Mouse (Mus musculus) cerebellum, adult 2 months (tissue): ENCODE measurements at regions not wholly inside any gene's neighbourhood (a gene's known extent, or its start where the extent isn't known, plus 50 kb on each side); places are given as distances from the start of the nearest gene placed in this dataset.

ENCODE experiments used
- DNase-seq, 2 experiments: peaks; one replicate each; pipeline ENCODE4 v3.0.0; 2021
- H3K27ac ChIP-seq: fragments of 200-500 bp; 2 replicates; pipeline ENCODE4 v1.5.1; 2012; ENCODE audit warnings: low read length, control low read depth, inconsistent platforms; ENCODE audit not compliant: insufficient read depth
- H3K27me3 ChIP-seq: fragments of 200-500 bp; 2 replicates; pipeline ENCODE4 v1.6.1; 2012; ENCODE audit warnings: inconsistent platforms, mild to moderate bottlenecking, low read length, moderate library complexity; ENCODE audit not compliant: control insufficient read depth, insufficient read depth
- H3K4me1 ChIP-seq: fragments of 200-500 bp; 2 replicates; pipeline ENCODE4 v1.6.1; 2011; ENCODE audit warnings: low read length; ENCODE audit not compliant: control insufficient read depth, insufficient read depth
- H3K4me3 ChIP-seq: fragments of 200-500 bp; replicated peaks from 2 replicates; pipeline ENCODE3; 2011; ENCODE audit warnings: mild to moderate bottlenecking, low read depth, low read length, control low read depth; ENCODE audit not compliant: insufficient read depth
- CTCF ChIP-seq: fragments of 200-500 bp; IDR thresholded peaks from 2 replicates; pipeline ENCODE4 v1.5.1; 2011; ENCODE audit warnings: low read depth, mild to moderate bottlenecking, control low read depth, low read length, moderate library complexity, borderline replicate concordance; ENCODE audit not compliant: insufficient read depth
- POLR2A ChIP-seq: fragments of 200-500 bp; IDR thresholded peaks from 2 replicates; pipeline ENCODE4 v1.6.1; 2011; ENCODE audit warnings: low read length, control low read depth, borderline replicate concordance; ENCODE audit not compliant: insufficient read depth
- WGBS: fragments of 180-500 bp; shearing (Covaris S2); methylation state at CpG from one replicate; pipeline ENCODE4 v1.1.7; 2018; 5-methylcytosine and 5-hydroxymethylcytosine counted together

DNA sequence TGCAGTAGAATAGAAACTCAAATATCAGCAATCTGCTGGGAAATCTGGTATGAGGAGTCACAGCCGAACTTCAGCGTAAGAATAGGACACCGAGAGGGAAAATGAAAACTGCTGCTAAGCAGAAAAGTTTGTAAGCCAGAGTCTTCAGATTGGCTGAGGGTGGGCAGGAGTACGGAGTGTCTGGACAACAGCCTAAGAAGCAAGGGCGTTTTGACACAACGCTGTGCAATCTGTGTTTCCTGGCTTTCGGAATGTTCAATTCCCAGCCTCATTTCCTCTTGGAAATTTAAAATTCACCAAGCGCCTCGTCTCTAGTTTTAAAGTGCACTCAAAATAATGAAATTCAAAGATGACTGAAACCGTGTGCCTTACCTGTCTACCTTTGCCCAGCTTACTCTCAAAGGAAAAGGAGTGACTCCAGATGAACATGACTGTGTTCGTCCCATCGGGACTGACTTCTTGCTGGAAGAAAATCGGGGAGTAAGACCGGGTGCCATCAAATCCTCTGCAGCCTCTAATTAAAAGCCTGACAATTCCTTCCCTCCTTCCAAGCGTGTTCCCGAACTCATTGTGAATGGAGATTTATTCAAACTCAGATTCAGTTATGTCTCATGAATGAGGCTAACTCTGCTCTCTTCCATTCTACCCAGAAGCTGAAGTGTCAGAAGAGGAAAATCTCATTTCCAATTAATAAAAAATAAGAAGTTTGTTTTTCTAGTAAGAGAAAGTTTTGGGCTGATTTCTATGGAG lies 203.2 kb downstream of the Chrm2 start:
- 58% methylated on average over 16 of the region's 16 CpGs for WGBS
- H3K4me3 ChIP-seq: no peak overlapping the region
- TF ChIP-seq CTCF: no peak
- no peak for TF ChIP-seq POLR2A

GRCm38 (mm10) chr6:36581043-36581442 lies 193.2 kb downstream of the Chrm2 start:
- Histone ChIP-seq H3K27ac (no peak overlapping the region), H3K4me3 (no peak overlapping the region), H3K4me1 (no peaks in the 10 kb centered on the region), H3K27me3 (no peaks in the 10 kb centered on the region)
- no peak for DNase-seq
- WGBS: 98% methylated on average over 3 of the region's 3 CpGs
- TF ChIP-seq POLR2A (no peak), CTCF (no peak)

More for the DNA sequence above, 203.2 kb downstream of the Chrm2 start:
- no peak for DNase-seq
- Histone ChIP-seq H3K27me3 (no peaks in the 10 kb centered on the region; the same call in 1 of the 2 replicates), H3K27ac (no peak overlapping the region), H3K4me1 (no peaks in the 10 kb centered on the region)
